Mouse (Mus musculus): ENCODE data around the gene Agpat4. TPM values are rescaled to one million over a fixed set of nuclear protein-coding genes. Genes with fewer than 3 reads are reported as not detected.

Agpat4 gene
- polyA plus RNA-seq (2012; ENCODE audit: insufficient read depth, low replicate concordance) = 1.0 TPM in 1 of 2 replicates, not detected in the other

DNA sequence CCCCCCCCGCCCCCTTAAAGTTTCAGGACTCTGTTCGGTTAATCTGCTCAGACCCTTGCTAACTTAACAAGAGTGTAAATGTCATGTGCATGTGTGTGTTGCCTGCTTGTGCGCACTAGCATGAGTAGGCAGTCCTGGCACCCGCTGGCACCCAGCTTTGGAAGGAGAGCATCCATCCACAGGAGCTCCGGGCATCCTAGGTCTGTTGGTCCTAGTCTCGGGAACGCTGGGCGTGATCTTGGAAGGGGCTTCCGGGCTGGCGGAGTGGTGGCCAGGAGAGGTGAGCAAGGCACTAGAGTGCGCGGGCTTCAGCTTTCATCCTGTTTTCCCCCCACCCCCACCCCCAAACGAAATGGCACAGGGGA is at the start of gene Agpat4:
Agpat4 (plus strand) TSS at position 144 of the 365 bp plus-strand sequence.
- H3K4me1 ChIP-seq = peaks cover 24% of the 10 kb centered on the region
- peaks cover 8% of the 10 kb centered on the region for H3K9me3 ChIP-seq
- no peak for TF ChIP-seq FLI1 (IDR thresholded peaks at IDR 0.05; ENCODE audit: low read length)
- TF ChIP-seq GATA1 (IDR thresholded peaks at IDR 0.05; ENCODE audit: borderline replicate concordance, low read length) = no peak
- H3K4me3 ChIP-seq (replicated peaks) = peak within 1 kb of the TSS; percentile 94
- H3K27me3 ChIP-seq (replicated peaks) = peaks cover 6% of the 10 kb centered on the region
- no peaks in the 10 kb centered on the region for H3K36me3 ChIP-seq (replicated peaks; ENCODE audit: low read length)

GRCm38 (mm10) chr17:12076816-12077215 is 41.7 kb upstream of the Agpat4 start:
- Histone ChIP-seq H3K4me1 (no peaks in the 10 kb centered on the region), H3K9me3 (peaks cover 18% of the 10 kb centered on the region), H3K36me3 (replicated peaks; ENCODE audit: low read length) (no peaks in the 10 kb centered on the region), H3K27me3 (replicated peaks) (no peaks in the 10 kb centered on the region), H3K4me3 (replicated peaks) (no peak overlapping the region)
- TF ChIP-seq GATA1 (IDR thresholded peaks at IDR 0.05; ENCODE audit: borderline replicate concordance, low read length) (no peak), FLI1 (IDR thresholded peaks at IDR 0.05; ENCODE audit: low read length) (no peak)

GRCm38 (mm10) chr17:12080656-12081495 is 37.6 kb upstream of the Agpat4 start:
- TF ChIP-seq FLI1 (IDR thresholded peaks at IDR 0.05; ENCODE audit: low read length) (no peak), GATA1 (IDR thresholded peaks at IDR 0.05; ENCODE audit: borderline replicate concordance, low read length) (no peak)
- Histone ChIP-seq H3K36me3 (replicated peaks; ENCODE audit: low read length) (no peaks in the 10 kb centered on the region), H3K9me3 (peaks cover 12% of the 10 kb centered on the region), H3K4me3 (replicated peaks) (no peak overlapping the region), H3K27me3 (replicated peaks) (no peaks in the 10 kb centered on the region), H3K4me1 (no peaks in the 10 kb centered on the region)

- no peaks in the 10 kb centered on the region for H3K27me3 ChIP-seq (replicated peaks)
- no peaks in the 10 kb centered on the region for H3K36me3 ChIP-seq (replicated peaks; ENCODE audit: low read length)
- TF ChIP-seq FLI1 (IDR thresholded peaks at IDR 0.05; ENCODE audit: low read length) = no peak
- no peak for TF ChIP-seq GATA1 (IDR thresholded peaks at IDR 0.05; ENCODE audit: borderline replicate concordance, low read length)
- H3K4me1 ChIP-seq = no peaks in the 10 kb centered on the region
- no peak overlapping the region for H3K4me3 ChIP-seq (replicated peaks)
- peaks cover 7% of the 10 kb centered on the region for H3K9me3 ChIP-seq
These were observed 36.3 kb upstream of the Agpat4 start for GRCm38 (mm10) chr17:12082201-12082600.

DNA sequence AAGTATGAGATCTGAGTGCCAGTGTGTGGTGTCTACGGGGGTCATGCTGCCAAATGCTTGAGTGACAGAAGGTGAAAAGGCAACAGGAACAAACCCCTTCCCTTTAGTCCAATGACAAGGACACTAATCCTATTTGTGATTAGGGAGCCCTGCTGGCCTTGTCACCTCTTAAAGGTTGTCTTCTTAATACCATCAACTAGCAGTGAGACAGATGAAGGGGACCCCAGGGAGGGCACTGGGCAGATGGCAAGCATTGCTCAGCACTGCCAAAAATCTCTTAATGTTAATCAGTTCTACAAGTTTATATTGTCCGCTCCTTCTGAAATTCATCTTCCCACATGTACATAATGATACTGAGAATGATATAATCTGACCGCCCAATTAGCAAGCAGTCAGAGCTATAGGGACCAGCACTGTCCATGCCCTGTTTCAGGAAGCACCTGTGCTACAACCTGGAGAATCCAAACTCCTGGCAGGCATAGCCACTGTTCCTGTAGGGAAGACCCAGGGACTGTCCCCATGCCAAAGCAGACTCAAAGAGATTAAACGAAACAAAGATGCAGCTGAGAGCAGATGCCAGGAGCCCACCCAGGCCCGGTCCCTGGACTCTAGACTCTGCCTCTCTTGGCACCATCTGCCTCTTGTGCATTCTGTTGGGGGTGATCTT is 28.1 kb upstream of the Agpat4 start:
- Histone ChIP-seq H3K4me1 (no peaks in the 10 kb centered on the region), H3K36me3 (replicated peaks; ENCODE audit: low read length) (no peaks in the 10 kb centered on the region), H3K4me3 (replicated peaks) (no peak overlapping the region), H3K9me3 (no peaks in the 10 kb centered on the region), H3K27me3 (replicated peaks) (no peaks in the 10 kb centered on the region)
- TF ChIP-seq GATA1 (IDR thresholded peaks at IDR 0.05; ENCODE audit: borderline replicate concordance, low read length) (no peak), FLI1 (IDR thresholded peaks at IDR 0.05; ENCODE audit: low read length) (no peak)

DNA sequence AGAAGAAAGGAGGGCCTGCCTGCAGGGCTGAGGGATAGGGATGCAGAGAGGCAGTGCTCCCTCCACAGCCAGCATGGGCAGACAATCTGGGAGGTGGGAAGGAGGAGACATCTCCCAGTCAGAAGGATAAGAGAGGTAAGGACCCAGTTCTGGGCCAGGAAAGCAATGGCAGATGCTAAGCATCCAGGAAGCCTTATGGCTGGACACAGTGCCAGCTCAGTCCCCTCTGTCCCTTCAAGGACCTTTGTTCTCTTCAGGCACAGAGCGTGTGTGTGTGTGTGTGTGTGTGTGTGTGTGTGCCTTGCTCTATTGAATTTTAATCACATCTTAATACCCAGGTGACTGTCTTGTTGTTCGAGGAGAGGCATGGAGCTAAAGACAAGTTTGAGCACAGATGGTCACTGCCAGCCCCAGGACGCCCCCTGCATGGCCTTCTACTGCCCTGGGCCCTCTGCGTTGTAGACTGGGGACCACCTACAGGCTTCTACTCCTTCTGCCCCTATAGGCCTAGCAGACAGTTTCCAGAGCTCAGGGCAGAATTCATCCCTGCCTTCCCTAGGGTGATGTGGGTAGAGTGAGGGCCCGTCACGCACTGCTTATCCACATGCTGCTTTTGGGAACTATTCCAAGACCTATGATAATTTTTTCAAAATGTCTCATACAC is 25.5 kb upstream of the Agpat4 start:
- Histone ChIP-seq H3K4me1 (no peaks in the 10 kb centered on the region), H3K4me3 (replicated peaks) (no peak overlapping the region), H3K9me3 (no peaks in the 10 kb centered on the region), H3K36me3 (replicated peaks; ENCODE audit: low read length) (no peaks in the 10 kb centered on the region), H3K27me3 (replicated peaks) (no peaks in the 10 kb centered on the region)
- TF ChIP-seq FLI1 (IDR thresholded peaks at IDR 0.05; ENCODE audit: low read length) = no peak
- TF ChIP-seq GATA1 (IDR thresholded peaks at IDR 0.05; ENCODE audit: borderline replicate concordance, low read length) = no peak

GRCm38 (mm10) chr17:12094016-12094415 is 24.5 kb upstream of the Agpat4 start:
- H3K4me1 ChIP-seq = no peaks in the 10 kb centered on the region

DNA sequence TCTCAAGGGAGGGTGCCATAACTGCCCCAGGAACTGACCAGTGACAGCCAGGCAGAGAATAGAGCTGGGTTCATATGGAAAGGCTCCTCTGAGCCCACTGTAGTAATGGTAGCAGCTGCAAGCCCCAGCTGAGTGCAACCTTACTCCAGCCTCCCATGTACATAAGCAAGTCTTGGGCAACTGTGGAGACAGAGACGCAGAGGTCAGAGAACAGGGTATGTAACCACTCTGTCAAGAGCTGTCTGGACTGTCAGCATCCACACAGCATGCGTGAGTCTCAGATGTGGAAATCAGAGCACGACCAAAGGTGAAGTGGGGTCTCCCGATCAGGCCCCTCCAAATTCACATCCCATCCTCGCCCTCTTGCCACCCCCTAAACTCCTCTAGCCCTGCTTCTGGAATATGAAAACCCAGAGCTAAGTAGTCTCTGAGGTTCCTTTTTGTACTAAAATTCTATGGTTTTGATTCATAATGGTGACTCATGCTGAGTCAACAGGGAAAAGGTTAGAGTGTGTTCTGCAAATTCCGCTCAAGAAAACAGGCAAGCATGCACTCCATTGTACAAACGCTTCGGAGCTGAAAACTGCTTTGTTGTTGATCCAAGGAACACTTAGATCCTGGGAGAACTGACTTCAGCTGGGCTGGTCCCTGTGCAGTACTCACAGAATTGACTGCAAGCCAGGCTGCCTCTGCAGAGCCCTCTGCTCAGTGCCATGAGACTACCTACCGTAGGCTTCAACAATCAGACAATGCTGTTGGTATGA is 23.5 kb upstream of the Agpat4 start:
- Histone ChIP-seq H3K4me1 (no peaks in the 10 kb centered on the region), H3K4me3 (replicated peaks) (no peak overlapping the region), H3K9me3 (peaks cover 5% of the 10 kb centered on the region), H3K36me3 (replicated peaks; ENCODE audit: low read length) (no peaks in the 10 kb centered on the region), H3K27me3 (replicated peaks) (no peaks in the 10 kb centered on the region)
- no peak for TF ChIP-seq FLI1 (IDR thresholded peaks at IDR 0.05; ENCODE audit: low read length)
- no peak for TF ChIP-seq GATA1 (IDR thresholded peaks at IDR 0.05; ENCODE audit: borderline replicate concordance, low read length)

More at GRCm38 (mm10) chr17:12094016-12094415, 24.5 kb upstream of the Agpat4 start:
- Histone ChIP-seq H3K4me3 (replicated peaks) (no peak overlapping the region), H3K36me3 (replicated peaks; ENCODE audit: low read length) (no peaks in the 10 kb centered on the region), H3K27me3 (replicated peaks) (no peaks in the 10 kb centered on the region), H3K9me3 (no peaks in the 10 kb centered on the region)
- no peak for TF ChIP-seq GATA1 (IDR thresholded peaks at IDR 0.05; ENCODE audit: borderline replicate concordance, low read length)
- TF ChIP-seq FLI1 (IDR thresholded peaks at IDR 0.05; ENCODE audit: low read length) = no peak

DNA sequence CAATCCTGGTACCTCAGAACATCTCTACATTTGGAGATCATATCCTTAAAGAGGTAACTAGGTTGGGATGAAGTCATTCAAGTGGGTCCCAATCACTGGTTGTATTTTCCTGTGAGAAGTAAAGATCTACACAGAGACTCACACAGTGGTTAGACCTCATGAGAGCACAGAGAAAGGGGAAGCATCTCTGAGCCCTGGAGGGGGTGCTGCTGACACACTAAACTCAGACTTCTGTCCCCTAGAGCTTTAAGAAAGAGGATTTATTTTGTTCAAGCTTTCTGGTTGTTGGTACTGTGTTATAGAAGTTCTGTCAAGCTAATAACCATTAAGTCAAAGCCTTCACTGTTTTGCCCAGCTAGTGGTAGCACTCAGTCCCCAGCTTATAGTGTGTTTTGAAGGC is 19.1 kb upstream of the Agpat4 start:
- no peak for TF ChIP-seq FLI1 (IDR thresholded peaks at IDR 0.05; ENCODE audit: low read length)
- TF ChIP-seq GATA1 (IDR thresholded peaks at IDR 0.05; ENCODE audit: borderline replicate concordance, low read length) = no peak
- no peaks in the 10 kb centered on the region for H3K36me3 ChIP-seq (replicated peaks; ENCODE audit: low read length)
- H3K9me3 ChIP-seq = peaks cover 13% of the 10 kb centered on the region
- no peaks in the 10 kb centered on the region for H3K27me3 ChIP-seq (replicated peaks)
- no peak overlapping the region for H3K4me3 ChIP-seq (replicated peaks)
- H3K4me1 ChIP-seq = no peaks in the 10 kb centered on the region
